Mouse (Mus musculus): ENCODE measurements around the gene Ifnar1. TPM values are rescaled to one million over a fixed set of nuclear protein-coding genes. Genes with fewer than 3 reads are reported as not detected.
A peak's percentile ranks its signal among the peaks of the same experiment; 100 is the strongest.

The Ifnar1 gene
- polyA plus RNA-seq, 1 experiment from 2014 or later: 57.7 TPM

DNA sequence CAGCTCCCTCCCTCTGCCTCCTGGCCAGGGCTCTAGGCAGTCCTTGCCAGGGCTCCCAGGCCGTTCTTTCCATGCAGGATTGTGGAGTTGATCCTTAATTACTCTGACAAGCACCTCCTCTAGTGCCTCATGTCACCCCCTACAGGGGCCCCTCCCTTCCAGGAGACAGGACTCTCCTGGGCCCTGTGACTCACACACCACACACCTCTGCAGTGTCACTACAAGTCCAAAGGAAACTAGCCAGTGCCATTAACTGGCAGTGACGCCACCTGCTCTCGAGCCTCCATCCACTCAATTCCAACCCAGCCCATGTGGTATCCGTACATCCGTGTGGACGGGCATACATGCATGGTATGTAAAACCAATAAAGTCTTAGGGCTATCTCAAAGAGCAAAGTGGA, 49.9 kb downstream of the Ifnar1 start:
- H3K4me3 ChIP-seq (replicated peaks): no peak overlapping the region
- H3K27me3 ChIP-seq: no peaks in the 10 kb centered on the region
- no peaks in the 10 kb centered on the region for H3K9me3 ChIP-seq
- WGBS: 86% methylated on average over 6 of the region's 6 CpGs
- H3K27ac ChIP-seq: no peak overlapping the region
- no peak overlapping the region for H3K4me2 ChIP-seq
- no peaks in the 10 kb centered on the region for H3K36me3 ChIP-seq (replicated peaks)
- ATAC-seq (ENCODE audit: low FRiP score): no peak
- no peak overlapping the region for H3K9ac ChIP-seq
- H3K4me1 ChIP-seq: no peaks in the 10 kb centered on the region

DNA sequence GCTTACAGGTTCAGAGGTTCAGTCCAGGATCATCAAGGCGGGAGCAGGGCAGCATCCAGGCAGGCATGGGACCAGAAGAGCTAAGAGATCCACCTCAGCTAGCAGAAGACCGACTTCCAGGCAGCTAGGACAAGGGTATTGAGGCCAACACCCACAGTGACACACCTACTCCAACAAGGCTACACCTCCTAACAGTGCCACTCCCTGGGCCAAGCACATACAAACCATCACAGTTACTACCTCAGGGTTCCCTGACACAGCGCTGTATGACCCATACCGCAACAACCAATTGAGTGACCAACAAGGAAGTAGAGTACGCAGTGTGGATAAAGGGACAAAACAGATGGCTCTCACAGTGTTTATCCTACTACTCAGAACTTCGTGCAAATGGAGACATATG, 51.3 kb downstream of the Ifnar1 start:
- Histone ChIP-seq H3K9me3 (no peaks in the 10 kb centered on the region), H3K4me2 (no peak overlapping the region), H3K4me3 (replicated peaks) (no peak overlapping the region), H3K27ac (no peak overlapping the region), H3K9ac (no peak overlapping the region), H3K36me3 (replicated peaks) (no peaks in the 10 kb centered on the region), H3K4me1 (peaks cover 2% of the 10 kb centered on the region), H3K27me3 (no peaks in the 10 kb centered on the region)
- WGBS: 88% methylated on average over 6 of the region's 6 CpGs
- ATAC-seq (ENCODE audit: low FRiP score): no peak

DNA sequence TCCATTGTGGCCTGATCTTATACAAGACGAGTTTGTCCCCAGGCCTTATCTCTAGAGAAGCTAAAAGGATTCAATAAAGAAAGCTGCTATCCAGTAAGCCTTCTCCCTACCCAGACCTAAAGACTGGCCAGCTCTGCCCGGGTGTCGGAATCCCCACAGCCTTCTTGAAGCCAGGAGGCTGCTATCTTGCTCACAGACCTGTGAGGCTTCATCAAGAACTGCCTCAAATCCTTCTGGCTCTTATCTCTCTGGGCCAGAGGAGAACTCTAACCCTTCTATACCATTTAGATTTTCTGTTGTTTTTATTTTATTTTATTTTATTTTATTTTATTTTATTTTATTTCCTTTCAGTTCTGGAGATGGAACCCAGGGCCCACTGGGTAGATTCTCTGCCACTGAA, 52.0 kb downstream of the Ifnar1 start:
- Histone ChIP-seq H3K9me3 (no peaks in the 10 kb centered on the region), H3K4me1 (peaks cover 4% of the 10 kb centered on the region), H3K27ac (no peak overlapping the region), H3K36me3 (replicated peaks) (no peaks in the 10 kb centered on the region), H3K4me2 (no peak overlapping the region), H3K27me3 (no peaks in the 10 kb centered on the region), H3K4me3 (replicated peaks) (no peak overlapping the region), H3K9ac (no peak overlapping the region)
- 83% methylated on average over 3 of the region's 3 CpGs for WGBS
- no peak for ATAC-seq (ENCODE audit: low FRiP score)

DNA sequence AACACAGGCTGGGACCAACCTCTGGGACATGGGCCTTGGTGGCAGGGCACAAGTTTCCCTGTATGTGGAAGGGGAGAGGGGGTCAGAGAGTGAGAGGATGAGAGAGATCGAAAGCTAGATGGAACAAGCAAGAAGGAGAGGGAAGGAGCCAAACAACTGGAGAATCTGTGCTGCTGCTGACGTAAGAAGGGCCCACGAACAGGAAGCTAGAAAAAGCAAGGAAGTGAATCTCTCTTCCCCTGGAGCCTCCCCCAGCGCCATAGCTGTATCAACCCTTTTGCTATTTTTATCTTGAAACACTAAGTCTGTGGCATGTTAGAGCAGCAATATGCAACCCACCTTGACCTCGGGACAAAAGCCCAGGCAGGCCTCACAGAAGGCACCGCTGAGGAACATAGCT, 53.0 kb downstream of the Ifnar1 start:
- Histone ChIP-seq H3K4me1 (peaks cover 4% of the 10 kb centered on the region), H3K9me3 (no peaks in the 10 kb centered on the region), H3K4me3 (replicated peaks) (no peak overlapping the region), H3K9ac (no peak overlapping the region), H3K4me2 (no peak overlapping the region), H3K27me3 (no peaks in the 10 kb centered on the region), H3K36me3 (replicated peaks) (no peaks in the 10 kb centered on the region), H3K27ac (no peak overlapping the region)
- ATAC-seq (ENCODE audit: low FRiP score): no peak
- 73% methylated on average over 6 of the region's 6 CpGs for WGBS

DNA sequence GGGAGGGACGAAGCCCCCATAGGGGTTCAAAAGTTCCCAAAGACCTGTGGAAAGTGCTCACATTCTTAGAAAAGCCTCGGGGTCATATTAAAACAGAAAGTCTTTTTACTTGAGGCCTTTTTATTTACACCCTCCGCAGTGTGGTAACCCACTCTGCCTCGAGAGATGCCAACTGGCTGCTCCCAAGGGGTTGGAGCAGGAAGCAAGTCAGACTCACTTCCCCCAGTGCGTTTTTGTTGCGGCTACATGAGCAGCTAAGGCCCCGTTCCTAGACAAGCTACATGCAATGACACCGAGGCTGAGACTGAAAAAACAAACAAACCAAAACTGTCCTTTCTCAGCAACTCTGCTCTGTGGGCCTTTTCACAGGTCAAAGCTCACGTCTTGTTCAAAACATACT, 53.5 kb downstream of the Ifnar1 start:
- H3K4me1 ChIP-seq: peaks cover 4% of the 10 kb centered on the region
- H3K9ac ChIP-seq: no peak overlapping the region
- H3K4me3 ChIP-seq (replicated peaks): no peak overlapping the region
- H3K9me3 ChIP-seq: no peaks in the 10 kb centered on the region
- H3K4me2 ChIP-seq: no peak overlapping the region
- no peaks in the 10 kb centered on the region for H3K27me3 ChIP-seq
- WGBS: 78% methylated on average over 9 of the region's 9 CpGs
- H3K36me3 ChIP-seq (replicated peaks): no peaks in the 10 kb centered on the region
- no peak for ATAC-seq (ENCODE audit: low FRiP score)
- H3K27ac ChIP-seq: no peak overlapping the region

DNA sequence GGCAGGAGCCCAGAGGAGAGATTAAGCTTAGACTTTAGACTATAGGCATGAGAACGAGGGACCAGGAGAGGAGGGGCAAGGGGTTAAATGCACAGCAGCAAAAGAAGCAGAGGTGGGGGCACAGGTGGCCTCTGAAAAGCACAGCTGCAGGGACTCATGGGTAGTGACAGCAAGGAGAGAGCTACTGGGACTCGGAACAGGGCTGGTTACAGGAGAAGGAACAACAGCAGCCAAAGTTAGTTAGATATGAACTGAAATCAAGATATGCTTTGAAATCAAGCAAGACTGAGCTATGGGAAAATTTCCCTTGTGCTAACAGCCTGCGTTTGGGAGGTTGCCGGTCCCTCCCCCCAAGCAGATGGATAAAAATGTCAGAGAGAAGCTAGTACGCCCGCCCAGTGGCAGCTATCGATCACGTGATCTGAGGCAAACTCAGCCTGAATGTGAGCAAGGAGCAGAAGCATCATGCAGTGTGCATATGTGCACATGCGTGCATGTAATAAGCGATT, 56.6 kb downstream of the Ifnar1 start:
- Histone ChIP-seq H3K27me3 (peaks cover 11% of the 10 kb centered on the region; the same call in 1 of the 2 replicates), H3K4me2 (peak overlapping the region; percentile 42), H3K9me3 (no peaks in the 10 kb centered on the region), H3K36me3 (replicated peaks) (no peaks in the 10 kb centered on the region), H3K9ac (0 out of 2 replicates have a peak overlapping the region, but pooled peaks have one; percentile 34), H3K4me3 (replicated peaks) (no peak overlapping the region; the same call in 1 of the 2 replicates), H3K27ac (no peak overlapping the region), H3K4me1 (peaks cover 4% of the 10 kb centered on the region)
- 38% methylated on average over 10 of the region's 10 CpGs for WGBS
- ATAC-seq (ENCODE audit: low FRiP score): 0 out of 2 replicates have a peak, but pooled peaks have one; percentile 33

DNA sequence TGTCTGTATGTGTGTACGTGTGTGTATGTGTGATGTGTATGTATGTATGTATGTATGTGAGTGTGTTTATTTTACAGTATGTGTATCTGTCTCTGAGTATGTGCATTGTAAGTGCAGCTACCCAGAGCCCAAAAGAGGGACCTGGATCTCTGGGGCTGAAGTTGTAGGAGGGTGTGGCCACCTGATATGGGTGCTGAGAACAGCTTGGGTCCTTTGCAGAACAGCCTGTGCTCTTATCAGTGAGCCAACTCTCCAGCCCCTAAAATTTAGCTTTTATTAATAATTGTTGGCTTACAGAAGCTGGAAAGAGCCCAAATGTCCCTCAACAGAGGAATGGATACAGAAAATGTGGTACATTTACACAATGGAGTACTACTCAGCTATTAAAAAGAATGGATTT, 58.6 kb downstream of the Ifnar1 start:
- H3K27me3 ChIP-seq: peaks cover 11% of the 10 kb centered on the region; the same call in 1 of the 2 replicates
- H3K9ac ChIP-seq: no peak overlapping the region
- no peak for ATAC-seq (ENCODE audit: low FRiP score)
- peaks cover 15% of the 10 kb centered on the region for H3K4me1 ChIP-seq
- no peak overlapping the region for H3K4me2 ChIP-seq
- no peak overlapping the region for H3K27ac ChIP-seq
- no peaks in the 10 kb centered on the region for H3K9me3 ChIP-seq
- no peaks in the 10 kb centered on the region for H3K36me3 ChIP-seq (replicated peaks)
- H3K4me3 ChIP-seq (replicated peaks): no peak overlapping the region
- WGBS: 91% methylated on average over 1 of the region's 1 CpGs

DNA sequence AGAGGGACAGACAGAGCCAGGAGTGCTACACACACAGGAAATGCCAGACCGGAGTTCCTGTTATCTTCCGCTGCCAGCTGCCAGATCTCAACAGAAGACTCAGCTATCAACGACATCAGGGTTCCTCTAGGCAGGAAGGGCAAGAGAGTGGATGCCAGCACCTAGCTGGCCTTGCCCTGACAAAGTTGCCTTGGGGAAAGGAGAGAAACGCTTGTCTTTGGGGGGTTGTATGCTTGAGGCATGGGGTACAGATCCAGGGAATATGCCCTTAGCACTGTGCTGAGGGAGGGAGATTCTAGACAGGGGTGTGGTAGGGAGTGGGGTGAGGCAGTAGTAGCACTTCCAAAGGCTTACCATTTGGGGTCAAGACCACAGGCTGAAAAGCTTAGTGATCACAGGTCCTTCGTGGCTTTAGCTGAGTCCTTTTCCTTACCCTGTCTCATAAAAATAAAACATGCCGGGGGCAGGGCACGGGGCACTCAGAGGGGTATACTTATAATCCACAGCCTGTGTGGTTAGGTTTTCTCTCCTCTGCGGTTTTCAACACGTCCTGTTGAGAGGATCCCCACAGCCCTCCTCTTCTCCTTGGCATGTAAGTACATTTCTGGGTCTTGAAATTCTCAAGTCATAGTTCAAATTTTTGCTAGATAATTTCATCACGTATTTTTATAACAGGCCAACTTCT, 60.7 kb downstream of the Ifnar1 start:
- ATAC-seq (ENCODE audit: low FRiP score): no peak

DNA sequence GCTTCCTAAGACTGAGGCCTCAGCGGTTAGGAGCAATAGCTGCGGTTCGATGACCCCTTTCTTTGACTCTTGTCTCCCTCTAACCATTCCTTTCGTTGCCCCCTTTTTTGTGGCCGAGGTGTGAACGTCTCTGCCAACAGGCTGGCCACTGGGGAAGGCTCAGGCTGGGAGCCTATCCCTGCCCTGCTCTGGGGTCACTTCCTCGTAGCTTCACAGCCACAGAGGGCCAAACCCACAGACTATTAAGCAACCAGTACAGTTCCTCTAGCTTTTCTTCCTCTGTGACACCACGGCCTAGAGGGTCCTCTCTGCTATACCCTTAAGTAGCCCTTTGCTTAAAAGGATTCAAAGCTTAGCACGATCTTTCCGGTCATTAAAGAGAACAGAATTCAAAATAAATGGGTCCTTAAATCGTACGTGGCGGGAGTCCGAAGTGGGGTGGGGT, 61.4 kb downstream of the Ifnar1 start:
- peak overlapping the region; percentile 95 for H3K4me3 ChIP-seq (replicated peaks)
- no peak overlapping the region for H3K27ac ChIP-seq
- H3K4me1 ChIP-seq: peaks cover 27% of the 10 kb centered on the region
- peak; percentile 66 for ATAC-seq (ENCODE audit: low FRiP score)
- 15% methylated on average over 14 of the region's 14 CpGs for WGBS
- H3K9ac ChIP-seq: peak overlapping the region; percentile 97
- peaks cover 11% of the 10 kb centered on the region; the same call in 1 of the 2 replicates for H3K27me3 ChIP-seq
- H3K9me3 ChIP-seq: no peaks in the 10 kb centered on the region
- no peaks in the 10 kb centered on the region for H3K36me3 ChIP-seq (replicated peaks)
- H3K4me2 ChIP-seq: peak overlapping the region; percentile 87

More for the DNA sequence above, 60.7 kb downstream of the Ifnar1 start:
- Histone ChIP-seq H3K27me3 (peaks cover 11% of the 10 kb centered on the region; the same call in 1 of the 2 replicates), H3K4me3 (replicated peaks) (no peak overlapping the region), H3K9me3 (no peaks in the 10 kb centered on the region), H3K27ac (no peak overlapping the region), H3K36me3 (replicated peaks) (no peaks in the 10 kb centered on the region), H3K4me1 (peaks cover 27% of the 10 kb centered on the region), H3K4me2 (no peak overlapping the region), H3K9ac (no peak overlapping the region)
- 76% methylated on average over 10 of the region's 10 CpGs for WGBS

DNA sequence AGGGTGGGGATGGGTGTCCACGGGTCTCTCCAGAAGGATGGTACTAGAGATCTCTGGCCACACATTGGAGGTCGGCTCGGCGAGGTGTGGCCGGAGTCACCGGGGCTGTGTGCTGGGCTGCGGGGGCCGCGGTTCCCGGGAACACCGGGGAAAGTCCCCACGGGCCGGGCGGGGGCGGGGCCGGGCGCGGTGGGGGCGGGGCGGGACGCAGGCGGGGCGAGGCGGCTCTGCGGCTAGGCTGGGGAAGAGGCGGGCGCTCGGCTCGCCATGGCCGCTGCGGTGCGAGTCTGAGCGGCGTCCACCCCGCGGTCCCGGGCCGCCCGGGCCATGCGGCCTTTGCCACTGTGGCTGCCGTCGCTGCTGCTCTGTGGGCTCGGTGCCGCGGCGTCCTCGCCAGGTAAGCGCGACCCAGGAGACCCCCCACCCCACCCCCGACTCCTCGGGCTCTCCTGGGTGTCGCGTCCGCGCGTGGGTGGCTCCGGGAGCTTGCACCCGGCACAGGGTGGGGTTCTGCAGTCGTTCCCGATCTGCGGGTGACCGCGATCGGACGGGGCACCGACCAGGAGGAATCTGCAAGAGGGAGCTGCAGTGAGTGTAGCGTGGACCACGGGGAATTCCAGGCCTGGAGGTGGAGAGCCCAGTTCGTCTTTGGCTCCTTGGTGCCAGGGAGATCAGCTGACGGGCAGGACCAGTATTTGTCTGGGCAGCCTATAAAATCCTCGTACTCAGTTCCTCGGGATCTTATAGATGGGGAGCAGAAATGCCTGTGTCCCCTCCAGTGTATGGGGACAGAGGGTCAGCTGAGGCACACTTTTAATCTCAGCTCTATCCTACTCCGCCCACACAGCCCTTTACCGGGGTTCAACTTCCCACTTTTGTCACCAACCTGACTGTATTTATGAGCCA, 62.1 kb downstream of the Ifnar1 start, which contains the start of gene Ifngr2:
Gene Ifngr2, plus strand, starts transcription at position 237 of the 906 bp plus-strand sequence.
- Histone ChIP-seq H3K9ac (peak within 1 kb of the TSS; percentile 97), H3K4me1 (peaks cover 27% of the 10 kb centered on the region), H3K9me3 (no peaks in the 10 kb centered on the region), H3K27me3 (peaks cover 11% of the 10 kb centered on the region; the same call in 1 of the 2 replicates), H3K4me3 (replicated peaks) (peak within 1 kb of the TSS; percentile 95), H3K36me3 (replicated peaks) (no peaks in the 10 kb centered on the region), H3K27ac (no peak within 1 kb of the TSS), H3K4me2 (peak within 1 kb of the TSS; percentile 87)
- WGBS: 2% methylated on average over 48 of the region's 74 CpGs
- peak; percentile 92 for ATAC-seq (ENCODE audit: low FRiP score)

DNA sequence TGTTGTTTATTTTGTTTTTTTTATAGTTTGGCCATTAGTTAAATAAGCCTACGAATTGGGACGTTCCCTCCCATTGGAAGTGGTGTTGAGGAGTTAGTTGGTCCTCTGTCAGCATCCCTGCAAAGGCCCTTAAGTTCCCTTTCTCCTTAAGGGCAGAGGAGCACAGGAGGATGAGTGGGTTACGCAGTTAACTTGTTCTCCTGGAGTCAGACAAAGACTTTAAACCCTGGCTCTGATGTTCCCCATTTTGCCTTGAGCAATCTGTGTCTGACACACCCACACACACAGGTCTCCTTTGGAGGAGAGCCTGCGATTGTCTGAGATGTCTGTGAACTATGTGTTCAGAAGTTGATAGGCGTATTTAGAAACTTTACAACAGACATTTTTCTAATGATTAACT, 62.9 kb downstream of the Ifnar1 start:
- Histone ChIP-seq H3K36me3 (replicated peaks) (no peaks in the 10 kb centered on the region), H3K9me3 (no peaks in the 10 kb centered on the region), H3K27ac (no peak overlapping the region), H3K9ac (no peak overlapping the region), H3K4me1 (peaks cover 27% of the 10 kb centered on the region), H3K4me2 (peak overlapping the region; percentile 87), H3K27me3 (peaks cover 11% of the 10 kb centered on the region; the same call in 1 of the 2 replicates), H3K4me3 (replicated peaks) (peak overlapping the region; percentile 95)
- no peak for ATAC-seq (ENCODE audit: low FRiP score)
- 55% methylated on average over 5 of the region's 5 CpGs for WGBS

DNA sequence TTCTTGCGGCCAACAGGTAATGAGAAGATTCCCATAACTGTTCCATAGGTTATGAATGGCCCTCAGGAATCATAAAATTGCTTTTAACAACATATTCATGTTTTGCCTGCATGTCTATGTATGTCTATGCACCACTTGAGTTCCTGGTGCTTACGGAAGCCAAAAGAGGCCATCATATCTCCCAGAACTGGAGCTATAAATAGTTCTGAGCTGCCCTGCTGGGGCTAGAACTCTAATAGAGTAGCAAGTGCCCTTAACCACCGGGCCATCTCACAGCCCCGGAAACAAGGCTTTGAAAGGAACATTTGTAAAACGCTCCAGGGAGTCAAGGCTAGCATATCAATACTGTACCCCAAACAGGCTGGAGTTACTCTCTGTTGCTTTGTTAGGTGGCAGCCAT, 63.5 kb downstream of the Ifnar1 start:
- Histone ChIP-seq H3K36me3 (replicated peaks) (no peaks in the 10 kb centered on the region), H3K27me3 (peaks cover 11% of the 10 kb centered on the region; the same call in 1 of the 2 replicates), H3K4me2 (0 out of 2 replicates have a peak overlapping the region, but pooled peaks have one; percentile 3), H3K27ac (no peak overlapping the region), H3K9ac (no peak overlapping the region), H3K4me1 (peaks cover 29% of the 10 kb centered on the region), H3K4me3 (replicated peaks) (no peak overlapping the region), H3K9me3 (no peaks in the 10 kb centered on the region)
- 53% methylated on average over 5 of the region's 5 CpGs for whole genome bisulfite sequencing
- ATAC-seq (ENCODE audit: low FRiP score): no peak

Measured in forebrain, embryonic 12.5 days (tissue).